Mouse (Mus musculus) monocyte, adult 5-6 weeks (primary cell): ENCODE data around the gene Rpl3. TPM values are rescaled to one million over a fixed set of nuclear protein-coding genes. Genes with fewer than 3 reads are reported as not detected.

Experiments
- ATAC-seq: fragments of 153-309, 156-312 bp; replicated peaks from 2 replicates; pipeline ENCODE4 v1.8.0; 2017; ENCODE audit warnings: mild to moderate bottlenecking; ENCODE audit not compliant: low TSS enrichment, insufficient number of reproducible peaks, severe bottlenecking, poor library complexity, low FRiP score
- total RNA-seq: library from RNA; stranded (forward); fragments of 200-1000, 200-491, 200-594 nt; gene quantifications from 3 replicates; pipeline ENCODE4 v1.2.3, GENCODE M21; 2017

Gene Rpl3
- total RNA-seq, 1 experiment from 2014 or later: 1,501 TPM

- ATAC-seq: no peak
Measured at GRCm38 (mm10) chr15:80094201-80094600, 2.5 kb upstream of the Rpl3 start.

GRCm38 (mm10) chr15:80092599-80092998, 931 bp upstream of the Rpl3 start:
- no peak for ATAC-seq

GRCm38 (mm10) chr15:80092041-80092441, 373 bp upstream of the Rpl3 start:
- no peak for ATAC-seq

- no peak for ATAC-seq
Measured at GRCm38 (mm10) chr15:80090741-80091120, 937 bp downstream of the Rpl3 start.

- ATAC-seq: no peak
Measured at GRCm38 (mm10) chr15:80090155-80090554, 1.5 kb downstream of the Rpl3 start.

- peak; percentile 91 for ATAC-seq
Measured at GRCm38 (mm10) chr15:80088637-80089036, 3.0 kb downstream of the Rpl3 start.

GRCm38 (mm10) chr15:80087406-80088012, 4.2 kb downstream of the Rpl3 start:
- no peak for ATAC-seq

GRCm38 (mm10) chr15:80083740-80084139, 7.9 kb downstream of the Rpl3 start:
- ATAC-seq: peak; percentile 29

- peak; percentile 95 for ATAC-seq
Measured at GRCm38 (mm10) chr15:80083276-80083731, 8.4 kb downstream of the Rpl3 start.

- no peak for ATAC-seq
Measured at GRCm38 (mm10) chr15:80082661-80083275, 8.9 kb downstream of the Rpl3 start.

GRCm38 (mm10) chr15:80081801-80082546, 9.7 kb downstream of the Rpl3 start:
- no peak for ATAC-seq

- no peak for ATAC-seq
Measured at GRCm38 (mm10) chr15:80080711-80081615, 10.7 kb downstream of the Rpl3 start.

GRCm38 (mm10) chr15:80079954-80080353, 11.7 kb downstream of the Rpl3 start:
- no peak for ATAC-seq

- no peak for ATAC-seq
Measured at GRCm38 (mm10) chr15:80079129-80079668, 12.5 kb downstream of the Rpl3 start.

- no peak for ATAC-seq
Measured at GRCm38 (mm10) chr15:80078058-80078814, 13.4 kb downstream of the Rpl3 start.

GRCm38 (mm10) chr15:80076338-80077136, 15.1 kb downstream of the Rpl3 start:
- peak; percentile 63 for ATAC-seq

- ATAC-seq: no peak
Measured at GRCm38 (mm10) chr15:80075733-80076337, 15.8 kb downstream of the Rpl3 start.
